Comparison of ENCODE assay signal across 18 mouse cellular contexts in the genomic region with DNA sequence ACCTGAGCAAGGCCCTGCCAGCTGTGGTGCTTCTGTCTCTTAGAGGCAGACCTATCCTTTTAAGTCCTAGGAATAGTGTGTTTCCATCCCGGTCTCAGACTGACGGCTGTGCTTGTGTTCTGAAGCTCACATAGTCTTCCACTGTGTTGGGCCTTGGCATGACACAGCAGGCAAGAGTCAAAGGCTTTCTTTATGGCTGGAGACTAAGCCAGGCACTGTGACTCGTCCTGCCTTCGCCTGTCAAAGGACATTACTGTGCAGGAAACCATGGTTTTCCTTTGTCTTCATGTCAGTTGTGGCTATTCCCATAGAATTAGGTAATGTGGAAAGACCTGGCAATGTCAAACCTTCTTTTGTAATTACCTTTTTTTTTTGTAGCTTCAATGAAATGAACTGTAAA.
DNase-seq lines count a peak whose midpoint lies in the region; ATAC-seq and TF ChIP-seq lines count a peak whose summit lies in the region.
"Had no signal": no experiment of that assay in that cellular context is flagged by ENCODE, and none has a peak within 500 bp of the region (broad histone marks: within the 10 kb centered on the region; RNA-seq: fewer than 3 reads in every experiment).

No protein-coding gene starts in this region.

- H3K9me3 ChIP-seq in hindbrain, embryonic 16.5 days (ENCODE audit: control insufficient read depth, low read length): no peaks in the 10 kb centered on the region
- H3K9me3 ChIP-seq: forebrain, embryonic 13.5 days; limb, embryonic 13.5 days; midbrain, embryonic 12.5 days; neural tube, embryonic 13.5 days had no signal

- TF ChIP-seq POLR2A in heart, adult 2 months (IDR thresholded peaks at IDR 0.05; ENCODE audit: insufficient read depth, low read depth, low read length): no peak

- no peak for TF ChIP-seq EP300 in heart, adult 2 months (IDR thresholded peaks at IDR 0.05; ENCODE audit: insufficient read depth, low read depth, low read length)

- H3K27me3 ChIP-seq in heart, adult 2 months (ENCODE audit: control insufficient read depth, insufficient read depth, low read length): no peaks in the 10 kb centered on the region
- H3K27me3 ChIP-seq in hindbrain, embryonic 16.5 days (replicated peaks; ENCODE audit: control insufficient read depth, insufficient read depth, low read length): no peaks in the 10 kb centered on the region
- H3K27me3 ChIP-seq: forebrain, embryonic 13.5 days; limb, embryonic 13.5 days; midbrain, embryonic 12.5 days; neural tube, embryonic 13.5 days had no signal

- TF ChIP-seq CTCF in heart, adult 2 months (IDR thresholded peaks at IDR 0.05): no peak

- peaks cover 12% of the 10 kb centered on the region for H3K4me1 ChIP-seq in heart, adult 2 months (ENCODE audit: control insufficient read depth, insufficient read depth, low read length)
- no peaks in the 10 kb centered on the region; the same call in 1 of the 2 replicates for H3K4me1 ChIP-seq in hindbrain, embryonic 16.5 days (ENCODE audit: control insufficient read depth, insufficient read depth, low read depth, low read length)

- no peak overlapping the region for H3K4me2 ChIP-seq in hindbrain, embryonic 16.5 days (ENCODE audit: low read length)
- H3K4me2 ChIP-seq: forebrain, embryonic 13.5 days; limb, embryonic 13.5 days; lung, embryonic 14.5 days; midbrain, embryonic 12.5 days; neural tube, embryonic 13.5 days had no signal

- intact Hi-C loops in heart, adult 2 months (cut with DNase I): no loop called here
- intact Hi-C loops in heart, postnatal 36 days (cut with DNase I): no loop called here

- H3K36me3 ChIP-seq in heart, adult 2 months (ENCODE audit: control insufficient read depth, insufficient read depth, low read length): peaks cover 15% of the 10 kb centered on the region
- H3K36me3 ChIP-seq in hindbrain, embryonic 16.5 days (ENCODE audit: control insufficient read depth, insufficient read depth, low read length): no peaks in the 10 kb centered on the region

- 28% methylated on average over 4 of the region's 4 CpGs for WGBS in heart, adult 2 months
- 39% methylated on average over 4 of the region's 4 CpGs for WGBS in hindbrain, embryonic 16.5 days

- peak in 1 of 2 experiments; percentile 20 for DNase-seq in heart, adult 2 months
- no peak for DNase-seq in heart, postnatal 36 days
- DNase-seq in layer of hippocampus, adult 9-11 months: peak; percentile 53
- no peak for DNase-seq in layer of hippocampus, postnatal 36 days
- peak; percentile 23 for DNase-seq in MN1 (ENCODE audit: low spot score)
- DNase-seq in ovary, postnatal 14 days (ENCODE audit: low spot score): no peak
- DNase-seq in urinary bladder, postnatal 4 days (ENCODE audit: low spot score in 2 of 2): no peak
- DNase-seq: adrenal gland, postnatal 25 days; cerebellum, adult 8-10 months; gastrocnemius, postnatal 14 days; kidney, adult 2 months; lung, embryonic 14.5 days; thymus, postnatal 36 days had no signal

- no peak overlapping the region for H3K4me3 ChIP-seq in heart, adult 2 months
- no peak overlapping the region for H3K4me3 ChIP-seq in hindbrain, embryonic 16.5 days (ENCODE audit: low read length)
- H3K4me3 ChIP-seq: forebrain, embryonic 13.5 days; limb, embryonic 13.5 days; midbrain, embryonic 12.5 days; neural tube, embryonic 13.5 days had no signal

- H3K27ac ChIP-seq in heart, adult 2 months: peak overlapping the region; percentile 68
- H3K27ac ChIP-seq in hindbrain, embryonic 16.5 days (ENCODE audit: low read depth, low read length): no peak overlapping the region
- H3K27ac ChIP-seq: forebrain, embryonic 13.5 days; limb, embryonic 13.5 days; midbrain, embryonic 12.5 days; neural tube, embryonic 13.5 days had no signal

- 0 out of 2 replicates have a peak, but pooled peaks cover 1% of the 10 kb centered on the region for H3K79me2 ChIP-seq in heart, adult 2 months (replicated peaks; ENCODE audit: control insufficient read depth, insufficient read depth, low read length)

- ATAC-seq in hindbrain, embryonic 16.5 days: peak; percentile 82
- ATAC-seq: forebrain, embryonic 13.5 days had no signal

- H3K9ac ChIP-seq in heart, adult 2 months (ENCODE audit: low read depth, low read length): no peak overlapping the region
- H3K9ac ChIP-seq in hindbrain, embryonic 16.5 days (ENCODE audit: low read depth, low read length): no peak overlapping the region
- H3K9ac ChIP-seq: forebrain, embryonic 13.5 days; limb, embryonic 13.5 days; lung, embryonic 14.5 days; midbrain, embryonic 12.5 days; neural tube, embryonic 13.5 days had no signal

Comparison
In these comparisons a context has a peak if more than half of its experiments do, and no peak if none do; other contexts are left out.
1. DNase-seq: peak in layer of hippocampus, adult 9-11 months (single experiment) and MN1 (single experiment); none in heart, postnatal 36 days (0 of 2), layer of hippocampus, postnatal 36 days (0 of 2), ovary, postnatal 14 days (single experiment) and urinary bladder, postnatal 4 days (0 of 2).